Mouse (Mus musculus) limb, embryonic 12.5 days (tissue): ENCODE data around the gene Gm11020. TPM values are rescaled to one million over a fixed set of nuclear protein-coding genes. Genes with fewer than 3 reads are reported as not detected.

Experiments used
- ATAC-seq: fragments of 200-750 bp; cut with Nextera tagmentation; 2 replicates; pipeline ENCODE4 v1.8.0; 2017; ENCODE audit warnings: low read depth, moderate TSS enrichment; ENCODE audit not compliant: insufficient number of reproducible peaks, insufficient read depth, low FRiP score, low TSS enrichment
- H3K27ac ChIP-seq: fragments of 300-500 bp; sonication (generic); 2 replicates; pipeline ENCODE4 v1.5.1; 2016; ENCODE audit warnings: mild to moderate bottlenecking, moderate library complexity
- H3K27me3 ChIP-seq: fragments of 300-500 bp; sonication (generic); 2 replicates; pipeline ENCODE4 v1.6.1; 2016; ENCODE audit warnings: mild to moderate bottlenecking, moderate library complexity
- H3K36me3 ChIP-seq: fragments of 300-500 bp; sonication (generic); 2 replicates; pipeline ENCODE4 v1.6.1; 2016; ENCODE audit warnings: mild to moderate bottlenecking, moderate library complexity
- H3K4me1 ChIP-seq: fragments of 300-500 bp; sonication (generic); replicated peaks from 2 replicates; pipeline ENCODE4 v1.6.1; 2016
- H3K4me2 ChIP-seq: fragments of 300-500 bp; sonication (generic); 2 replicates; pipeline ENCODE4 v1.6.1; 2016; ENCODE audit warnings: mild to moderate bottlenecking, moderate library complexity
- H3K4me3 ChIP-seq: fragments of 300-500 bp; sonication (generic); replicated peaks from 2 replicates; pipeline ENCODE4 v1.5.1; 2016; ENCODE audit warnings: mild to moderate bottlenecking
- H3K9ac ChIP-seq: fragments of 300-500 bp; sonication (generic); replicated peaks from 2 replicates; pipeline ENCODE4 v1.6.1; 2016; ENCODE audit warnings: mild to moderate bottlenecking, moderate library complexity
- H3K9me3 ChIP-seq: fragments of 300-500 bp; sonication (generic); 2 replicates; pipeline ENCODE4 v1.6.1; 2016; ENCODE audit warnings: mild to moderate bottlenecking, moderate library complexity
- WGBS: fragments of 180-500 bp; shearing (Covaris S2); methylation state at CpG from one replicate; pipeline ENCODE4 v1.1.7; 2016; 5-methylcytosine and 5-hydroxymethylcytosine counted together
- polyA plus RNA-seq: library from polyadenylated mRNA; unstranded; fragments of >200 nt; fragmentation: Nextera tagmentation; extraction: Ambion mirVana; gene quantifications from 2 replicates; pipeline ENCODE4 v1.2.1, GENCODE M21; 2016

Gene Gm11020
- polyA plus RNA-seq, 1 experiment from 2014 or later: not detected

- Histone ChIP-seq H3K4me3 (no peak overlapping the region), H3K27me3 (no peaks in the 10 kb centered on the region), H3K4me2 (no peak overlapping the region), H3K9me3 (no peaks in the 10 kb centered on the region), H3K9ac (no peak overlapping the region), H3K27ac (no peak overlapping the region), H3K4me1 (no peaks in the 10 kb centered on the region), H3K36me3 (no peaks in the 10 kb centered on the region)
- ATAC-seq: no peak
- 74% methylated on average over 5 of the region's 5 CpGs for WGBS
Measured at GRCm38 (mm10) chr8:104332665-104333631, 11.6 kb downstream of the Gm11020 start.

DNA sequence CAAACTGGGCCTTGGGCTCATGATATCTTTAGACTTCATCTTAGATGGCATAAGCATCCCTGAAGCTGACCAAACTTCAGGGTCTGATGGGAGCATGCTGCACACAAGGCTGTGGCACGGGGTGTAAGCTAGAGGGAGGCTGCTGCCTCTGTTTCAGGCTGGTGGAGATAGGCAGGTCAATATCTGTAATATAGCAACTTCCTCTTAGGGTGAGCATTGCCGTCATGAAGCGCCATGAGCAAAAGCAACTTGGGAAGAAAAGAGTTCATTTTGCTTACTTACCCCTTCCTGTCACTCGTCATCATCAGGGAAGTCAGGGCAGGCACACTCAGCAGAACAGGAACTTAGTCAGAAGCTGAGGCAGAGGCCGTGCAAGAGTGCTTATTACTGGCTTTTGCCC lies 12.4 kb downstream of the Gm11020 start:
- H3K4me2 ChIP-seq: no peak overlapping the region
- H3K9ac ChIP-seq: no peak overlapping the region
- WGBS: 69% methylated on average over 5 of the region's 5 CpGs
- H3K27ac ChIP-seq: no peak overlapping the region
- no peak overlapping the region for H3K4me3 ChIP-seq
- ATAC-seq: no peak
- H3K4me1 ChIP-seq: no peaks in the 10 kb centered on the region
- no peaks in the 10 kb centered on the region for H3K27me3 ChIP-seq
- H3K36me3 ChIP-seq: no peaks in the 10 kb centered on the region
- no peaks in the 10 kb centered on the region for H3K9me3 ChIP-seq

DNA sequence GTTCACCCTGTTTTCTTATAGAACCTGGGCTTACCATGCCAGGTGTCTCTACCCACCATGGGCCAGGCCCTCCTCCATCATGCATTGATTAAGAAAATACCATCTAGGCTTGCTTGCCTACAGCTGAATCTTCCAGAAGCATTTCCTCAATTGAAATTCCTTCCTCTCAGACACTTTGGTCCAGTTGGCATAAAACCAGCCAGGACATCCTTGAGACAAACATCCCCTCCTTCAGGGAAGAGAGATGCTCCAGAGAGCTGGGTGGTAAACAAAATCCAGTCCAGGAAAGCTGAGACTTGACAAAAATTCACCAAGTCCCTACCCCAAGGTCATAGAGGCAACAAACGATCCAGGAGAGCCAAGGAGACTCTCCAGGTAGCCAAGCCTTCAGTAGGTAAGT lies 12.8 kb downstream of the Gm11020 start:
- Histone ChIP-seq H3K9ac (no peak overlapping the region), H3K27ac (no peak overlapping the region), H3K4me2 (no peak overlapping the region), H3K9me3 (no peaks in the 10 kb centered on the region), H3K4me3 (no peak overlapping the region), H3K4me1 (no peaks in the 10 kb centered on the region), H3K36me3 (no peaks in the 10 kb centered on the region), H3K27me3 (peaks cover 2% of the 10 kb centered on the region; the same call in 1 of the 2 replicates)
- WGBS: 76% methylated on average over 1 of the region's 1 CpGs
- ATAC-seq: no peak

DNA sequence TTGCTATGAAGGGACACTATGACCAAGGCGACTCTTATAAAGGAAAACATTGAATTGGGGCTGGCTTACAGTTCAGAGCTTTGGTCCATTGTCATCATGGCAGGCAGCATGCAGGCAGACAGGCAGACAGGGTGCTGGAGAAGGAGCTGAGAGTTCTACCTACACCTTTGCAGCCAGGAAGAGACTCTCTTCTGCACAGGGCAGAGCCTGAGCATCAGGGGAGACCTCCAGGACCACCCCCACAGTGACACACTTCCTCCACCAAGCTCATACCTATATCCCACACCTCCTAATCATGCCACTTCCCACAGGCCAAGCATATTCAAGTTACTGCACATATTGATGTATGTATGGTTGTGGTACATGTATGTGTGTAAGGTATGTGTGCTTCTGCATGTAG lies 15.4 kb downstream of the Gm11020 start:
- Histone ChIP-seq H3K9ac (no peak overlapping the region), H3K36me3 (no peaks in the 10 kb centered on the region), H3K4me1 (peaks cover 6% of the 10 kb centered on the region; the same call in 1 of the 2 replicates), H3K27ac (no peak overlapping the region), H3K9me3 (no peaks in the 10 kb centered on the region), H3K4me3 (no peak overlapping the region), H3K27me3 (peaks cover 5% of the 10 kb centered on the region; the same call in 1 of the 2 replicates), H3K4me2 (no peak overlapping the region)
- 80% methylated on average over 1 of the region's 1 CpGs for WGBS
- ATAC-seq: no peak

DNA sequence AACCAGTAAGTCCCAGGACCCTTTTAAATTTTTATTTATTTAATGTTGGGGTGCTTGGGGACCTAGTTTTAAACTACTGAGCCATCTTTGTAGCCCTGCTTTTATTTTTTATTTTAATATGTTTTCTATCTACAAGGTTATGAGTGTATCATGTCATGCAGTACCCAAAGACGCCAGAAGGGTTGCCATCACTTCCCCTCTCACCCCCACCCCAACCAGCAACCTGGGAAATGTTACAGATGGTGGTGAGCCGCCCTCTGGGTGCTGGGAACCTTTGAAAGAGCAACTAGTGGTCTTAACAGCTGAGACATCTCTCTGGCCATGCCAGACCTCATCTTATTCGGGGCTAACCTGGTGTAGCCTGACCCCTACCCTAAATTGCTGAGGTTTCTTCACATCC lies 16.5 kb downstream of the Gm11020 start:
- ATAC-seq: no peak
- Histone ChIP-seq H3K4me1 (peaks cover 7% of the 10 kb centered on the region; the same call in 1 of the 2 replicates), H3K27ac (no peak overlapping the region), H3K4me3 (no peak overlapping the region), H3K27me3 (peaks cover 5% of the 10 kb centered on the region; the same call in 1 of the 2 replicates), H3K4me2 (no peak overlapping the region), H3K9ac (no peak overlapping the region), H3K9me3 (no peaks in the 10 kb centered on the region), H3K36me3 (no peaks in the 10 kb centered on the region)
- WGBS: 59% methylated on average over 3 of the region's 3 CpGs

DNA sequence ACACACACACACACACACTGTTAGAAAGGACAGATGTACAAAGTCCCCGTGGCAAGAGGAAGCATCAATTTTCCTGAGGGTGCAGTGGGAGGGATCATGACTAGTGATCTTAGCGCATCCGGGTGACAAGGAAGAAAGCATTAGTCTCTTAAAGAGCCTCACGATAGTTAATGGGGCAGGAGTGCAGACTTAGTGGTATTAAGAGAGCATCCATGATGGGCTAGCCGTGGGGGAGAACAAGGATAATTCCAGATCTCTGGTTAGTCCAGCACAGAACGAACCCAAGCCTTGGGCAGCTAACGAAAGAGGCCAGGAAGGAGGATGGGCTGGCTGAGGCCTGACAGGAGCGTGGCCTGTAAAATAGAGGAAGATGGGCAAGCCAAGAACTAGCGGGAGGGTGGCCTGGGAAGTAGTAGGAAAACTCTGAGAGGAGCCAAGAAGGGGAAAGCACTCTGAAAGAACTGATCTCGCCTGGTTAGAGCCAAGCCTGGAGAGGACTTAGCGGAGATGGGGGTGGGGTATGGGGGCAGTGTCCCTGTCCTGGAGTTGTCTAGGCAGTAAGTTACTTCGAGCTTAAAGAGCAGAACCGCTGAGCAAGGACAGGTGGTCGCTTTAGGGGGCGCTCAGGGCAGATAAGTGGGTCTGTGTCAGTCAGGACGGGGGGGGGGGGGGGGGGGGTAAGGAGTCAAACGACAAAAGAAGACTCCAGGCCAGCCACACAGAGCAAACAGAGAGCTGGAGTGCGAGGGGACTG lies 18.0 kb downstream of the Gm11020 start, which contains the start of gene Cmtm3:
Gene Cmtm3 (plus strand): TSS at position 182 of the 754 bp plus-strand sequence.
- no peak for ATAC-seq
- peak within 1 kb of the TSS; percentile 65 for H3K4me3 ChIP-seq
- peaks cover 7% of the 10 kb centered on the region; the same call in 1 of the 2 replicates for H3K4me1 ChIP-seq
- peak within 1 kb of the TSS; percentile 78 for H3K9ac ChIP-seq
- H3K4me2 ChIP-seq: peak within 1 kb of the TSS; percentile 86
- no peak within 1 kb of the TSS; the same call in 1 of the 2 replicates for H3K27ac ChIP-seq
- peaks cover 5% of the 10 kb centered on the region; the same call in 1 of the 2 replicates for H3K27me3 ChIP-seq
- no peaks in the 10 kb centered on the region for H3K36me3 ChIP-seq
- WGBS: 18% methylated on average over 16 of the region's 18 CpGs
- H3K9me3 ChIP-seq: no peaks in the 10 kb centered on the region

DNA sequence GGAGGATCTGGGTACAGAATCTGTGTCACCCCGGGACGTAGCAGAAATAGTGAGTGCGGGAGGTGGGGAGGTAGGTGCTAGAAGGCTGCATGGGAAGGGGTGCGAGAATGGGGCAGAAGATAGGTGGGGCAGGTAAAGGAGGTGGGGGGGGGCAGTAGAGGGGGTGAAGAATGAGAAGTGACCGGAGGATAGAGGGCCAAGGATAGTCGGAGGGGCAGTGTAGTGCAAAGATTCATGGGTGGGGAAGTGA lies 18.5 kb downstream of the Gm11020 start:
- 3% methylated on average over 6 of the region's 6 CpGs for WGBS
- no peak overlapping the region for H3K27ac ChIP-seq
- peak overlapping the region; percentile 78 for H3K9ac ChIP-seq
- H3K9me3 ChIP-seq: no peaks in the 10 kb centered on the region
- peaks cover 5% of the 10 kb centered on the region; the same call in 1 of the 2 replicates for H3K27me3 ChIP-seq
- H3K36me3 ChIP-seq: no peaks in the 10 kb centered on the region; the same call in 1 of the 2 replicates
- H3K4me2 ChIP-seq: peak overlapping the region; percentile 86
- peaks cover 7% of the 10 kb centered on the region; the same call in 1 of the 2 replicates for H3K4me1 ChIP-seq
- peak overlapping the region; percentile 65 for H3K4me3 ChIP-seq
- 0 out of 2 replicates have a peak, but pooled peaks have one; percentile 9 for ATAC-seq

GRCm38 (mm10) chr8:104340233-104341105 lies 19.1 kb downstream of the Gm11020 start:
- Histone ChIP-seq H3K4me3 (peak overlapping the region; percentile 65), H3K9ac (peak overlapping the region; percentile 78), H3K27me3 (peaks cover 5% of the 10 kb centered on the region; the same call in 1 of the 2 replicates), H3K36me3 (peaks cover 5% of the 10 kb centered on the region; the same call in 1 of the 2 replicates), H3K9me3 (no peaks in the 10 kb centered on the region), H3K4me1 (peaks cover 7% of the 10 kb centered on the region; the same call in 1 of the 2 replicates), H3K27ac (peak overlapping the region; percentile 74), H3K4me2 (peak overlapping the region; percentile 86)
- under 1% methylated on average over 52 of the region's 54 CpGs for WGBS
- ATAC-seq: peak; percentile 74

GRCm38 (mm10) chr8:104341106-104341561 lies 19.8 kb downstream of the Gm11020 start:
- H3K27ac ChIP-seq: peak overlapping the region; percentile 74
- H3K9me3 ChIP-seq: no peaks in the 10 kb centered on the region
- H3K36me3 ChIP-seq: peaks cover 12% of the 10 kb centered on the region; the same call in 1 of the 2 replicates
- H3K27me3 ChIP-seq: peaks cover 5% of the 10 kb centered on the region; the same call in 1 of the 2 replicates
- H3K4me2 ChIP-seq: peak overlapping the region; percentile 86
- ATAC-seq: peak; percentile 61
- peaks cover 7% of the 10 kb centered on the region; the same call in 1 of the 2 replicates for H3K4me1 ChIP-seq
- 0% methylated on average over 24 of the region's 24 CpGs for WGBS
- peak overlapping the region; percentile 65 for H3K4me3 ChIP-seq
- peak overlapping the region; percentile 78 for H3K9ac ChIP-seq

- WGBS: 51% methylated on average over 6 of the region's 6 CpGs
- peaks cover 7% of the 10 kb centered on the region; the same call in 1 of the 2 replicates for H3K4me1 ChIP-seq
- H3K36me3 ChIP-seq: peaks cover 17% of the 10 kb centered on the region; the same call in 1 of the 2 replicates
- no peak overlapping the region for H3K27ac ChIP-seq
- peak overlapping the region; percentile 86 for H3K4me2 ChIP-seq
- H3K27me3 ChIP-seq: peaks cover 5% of the 10 kb centered on the region; the same call in 1 of the 2 replicates
- H3K9me3 ChIP-seq: no peaks in the 10 kb centered on the region
- ATAC-seq: no peak
- peak overlapping the region; percentile 78; the same call in 1 of the 2 replicates for H3K9ac ChIP-seq
- peak overlapping the region; percentile 65 for H3K4me3 ChIP-seq
Measured at GRCm38 (mm10) chr8:104341678-104342077, 20.3 kb downstream of the Gm11020 start.
